ENCODE assay signal across 7 mouse cellular contexts in the genomic region with DNA sequence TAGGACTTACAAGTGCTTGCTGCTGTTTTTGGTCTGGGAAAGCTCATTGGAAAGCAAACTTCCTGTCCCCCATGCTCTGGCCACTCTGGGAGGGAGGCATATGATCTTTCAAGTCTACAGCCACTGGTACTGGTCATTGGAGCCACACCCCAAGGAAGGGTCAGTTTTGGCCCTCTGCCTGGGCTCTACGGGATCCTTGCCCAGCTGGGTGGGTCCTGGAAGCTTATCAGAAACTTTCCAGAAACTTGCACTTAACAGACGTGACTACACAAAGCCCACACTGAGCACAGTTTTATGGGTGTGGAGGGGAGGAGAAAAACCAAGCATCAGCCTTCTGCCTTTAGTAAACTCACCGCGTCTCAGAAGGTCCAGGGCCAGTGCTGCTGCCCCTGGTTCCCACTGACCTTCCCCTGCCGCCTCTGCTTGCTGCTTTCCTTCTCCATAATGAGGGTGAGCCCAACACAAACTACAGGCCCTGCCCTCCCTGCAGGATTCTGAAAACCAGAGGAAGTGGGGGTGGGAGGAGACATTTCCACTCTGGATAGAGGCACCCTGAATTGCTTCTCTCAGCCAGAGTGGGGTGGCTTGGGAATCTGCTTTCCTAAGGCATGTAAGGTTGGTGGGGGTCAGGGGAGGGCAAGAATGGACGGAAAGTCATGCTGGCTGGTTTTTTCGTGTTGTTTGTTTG. TPM values are rescaled to one million over a fixed set of nuclear protein-coding genes. Genes with fewer than 3 reads are reported as not detected.
DNase-seq lines count a peak whose midpoint lies in the region; ATAC-seq lines count a peak whose summit lies in the region.

No protein-coding gene starts in this region.

- DNase-seq in adrenal gland, postnatal 14 days, result peak; percentile 62
- DNase-seq in gastrocnemius, postnatal 36 days, result peak; percentile 68 to 83
- peak; percentile 75 for DNase-seq in kidney, adult 9 months
- peak; percentile 95 for DNase-seq in lung, postnatal 36 days
- DNase-seq in cerebellum, postnatal 10 days, result no peak
- no peak for DNase-seq in right cerebral cortex, postnatal 36 days (ENCODE audit: low spot score in 2 of 2)

- no peak for ATAC-seq in erythroid progenitor cell, adult 5-6 weeks (replicated peaks; ENCODE audit: low FRiP score, poor library complexity, severe bottlenecking)

- intact Hi-C loops in gastrocnemius, postnatal 36 days (cut with DNase I), result no loop called here

RNA-seq across cellular contexts. Expression of a gene that starts 37.1 kb away (rescaled TPM):
- 96.2 and 97.3 TPM in 2 replicates for total RNA-seq in adrenal gland, postnatal 14 days (2021)
- 10 to 100 TPM in 1 of 2 experiments, 1 to 10 TPM in 1; 8.8 to 14.6 TPM for total RNA-seq in gastrocnemius, postnatal 36 days (2021)
- total RNA-seq in erythroid progenitor cell, adult 5-6 weeks (2015; ENCODE audit: low replicate concordance), result 1.3 TPM in 1 of 2 replicates, not detected in the other
- total RNA-seq in erythroid progenitor cell, adult 5-6 weeks (2017; ENCODE audit: low replicate concordance), result not detected in 2 replicates

RNA-seq across cellular contexts. Expression of a gene that starts 51.1 kb away (rescaled TPM):
- total RNA-seq in adrenal gland, postnatal 14 days (2021), result 111 and 120 TPM in 2 replicates
- 10 to 100 TPM; 27.2 to 29.6 TPM for total RNA-seq in gastrocnemius, postnatal 36 days (2021)
- 1.1 TPM in 1 of 2 replicates, not detected in the other for total RNA-seq in erythroid progenitor cell, adult 5-6 weeks (2015; ENCODE audit: low replicate concordance)
- total RNA-seq in erythroid progenitor cell, adult 5-6 weeks (2017; ENCODE audit: low replicate concordance), result 0.23 and 2.6 TPM in 2 replicates

Comparison
In these comparisons a context has a peak if more than half of its experiments do, and no peak if none do; other contexts are left out.
1. DNase-seq: peak in adrenal gland, postnatal 14 days (single experiment), gastrocnemius, postnatal 36 days (2 of 2), kidney, adult 9 months (single experiment) and lung, postnatal 36 days (single experiment); none in cerebellum, postnatal 10 days (0 of 2) and right cerebral cortex, postnatal 36 days (0 of 2).
2. RNA of a gene that starts 37.1 kb away (total RNA-seq): 96.2 to 97.3 TPM in adrenal gland, postnatal 14 days and 8.8 to 14.6 TPM in gastrocnemius, postnatal 36 days; 1.3 TPM in erythroid progenitor cell, adult 5-6 weeks; every median in the first group is over 4 times any median in the second.
3. RNA of a gene that starts 51.1 kb away (total RNA-seq): 111 to 120 TPM in adrenal gland, postnatal 14 days and 27.2 to 29.6 TPM in gastrocnemius, postnatal 36 days; 0.23 to 2.6 TPM in erythroid progenitor cell, adult 5-6 weeks; every median in the first group is over 4 times any median in the second.